Mouse (Mus musculus) intestine, postnatal 0 days (tissue): ENCODE data around the gene Rab31. TPM values are rescaled to one million over a fixed set of nuclear protein-coding genes. Genes with fewer than 3 reads are reported as not detected.

Experiments
- ATAC-seq: fragments of 200-750 bp; cut with Nextera tagmentation; 2 replicates; pipeline ENCODE4 v1.8.0; 2017; ENCODE audit warnings: mild to moderate bottlenecking, moderate TSS enrichment, moderate library complexity
- H3K27ac ChIP-seq: fragments of 300-500 bp; sonication (generic); 2 replicates; pipeline ENCODE4 v1.5.1; 2014; ENCODE audit warnings: mild to moderate bottlenecking, low read depth, low read length, moderate library complexity
- H3K27me3 ChIP-seq: fragments of 300-500 bp; sonication (generic); replicated peaks from 2 replicates; pipeline ENCODE4 v1.6.1; 2014; ENCODE audit warnings: low read length, mixed read lengths; ENCODE audit not compliant: control insufficient read depth, insufficient read depth
- H3K36me3 ChIP-seq: fragments of 300-500 bp; sonication (generic); 2 replicates; pipeline ENCODE4 v1.6.1; 2014; ENCODE audit warnings: mild to moderate bottlenecking, moderate library complexity; ENCODE audit not compliant: control insufficient read depth, insufficient read depth
- H3K4me1 ChIP-seq: fragments of 300-500 bp; sonication (generic); replicated peaks from 2 replicates; pipeline ENCODE4 v1.6.1; 2014; ENCODE audit warnings: antibody characterized with exemption, low read length, mixed read lengths; ENCODE audit not compliant: control insufficient read depth, insufficient read depth
- H3K4me2 ChIP-seq: fragments of 300-500 bp; sonication (generic); replicated peaks from 2 replicates; pipeline ENCODE4 v1.6.1; 2014; ENCODE audit warnings: low read depth, mild to moderate bottlenecking, moderate library complexity
- H3K4me3 ChIP-seq: fragments of 300-500 bp; sonication (generic); 2 replicates; pipeline ENCODE4 v1.5.1; 2014; ENCODE audit warnings: low read depth, low read length
- H3K9ac ChIP-seq: fragments of 300-500 bp; sonication (generic); 2 replicates; pipeline ENCODE4 v1.6.1; 2014; ENCODE audit warnings: mild to moderate bottlenecking, low read depth, low read length
- H3K9me3 ChIP-seq: fragments of 300-500 bp; sonication (generic); 2 replicates; pipeline ENCODE4 v1.6.1; 2016; ENCODE audit warnings: mixed run types; ENCODE audit not compliant: control insufficient read depth
- CTCF ChIP-seq: sonication (generic); IDR thresholded peaks from 2 replicates; pipeline ENCODE4 v1.5.1; 2016; ENCODE audit warnings: low read depth, mild to moderate bottlenecking, control low read depth, antibody characterized with exemption, moderate library complexity
- WGBS: fragments of 180-500 bp; shearing (Covaris S2); extraction: QIAGEN DNeasy Blood & Tissue Kit; methylation state at CpG from one replicate; pipeline ENCODE4 v1.1.7; 2014; 5-methylcytosine and 5-hydroxymethylcytosine counted together
- polyA plus RNA-seq: library from polyadenylated mRNA; unstranded; fragments of >200 nt; fragmentation: Nextera tagmentation; extraction: Ambion mirVana; gene quantifications from 2 replicates; pipeline ENCODE4 v1.2.1, GENCODE M21; 2015

The Rab31 gene
- polyA plus RNA-seq, 1 experiment from 2014 or later: 30.5 TPM

- ATAC-seq: no peak
- Histone ChIP-seq H3K9me3 (no peaks in the 10 kb centered on the region), H3K4me3 (no peak overlapping the region), H3K36me3 (no peaks in the 10 kb centered on the region), H3K4me1 (0 out of 2 replicates have a peak, but pooled peaks cover 6% of the 10 kb centered on the region), H3K4me2 (no peak overlapping the region), H3K27ac (no peak overlapping the region), H3K27me3 (no peaks in the 10 kb centered on the region), H3K9ac (no peak overlapping the region)
- 86% methylated on average over 6 of the region's 6 CpGs for WGBS
- TF ChIP-seq CTCF: no peak
These were observed 146.3 kb downstream of the Rab31 start for GRCm38 (mm10) chr17:65626301-65626700.

- WGBS: 77% methylated on average over 6 of the region's 6 CpGs
- no peak overlapping the region for H3K4me3 ChIP-seq
These were observed 147.0 kb downstream of the Rab31 start for GRCm38 (mm10) chr17:65625563-65625962.

GRCm38 (mm10) chr17:65623130-65623529, 149.4 kb downstream of the Rab31 start:
- no peak overlapping the region for H3K4me3 ChIP-seq
- H3K4me1 ChIP-seq: peaks cover 7% of the 10 kb centered on the region; the same call in 1 of the 2 replicates
- no peak overlapping the region for H3K27ac ChIP-seq
- H3K4me2 ChIP-seq: no peak overlapping the region
- ATAC-seq: peak; percentile 91
- no peaks in the 10 kb centered on the region for H3K27me3 ChIP-seq
- no peaks in the 10 kb centered on the region for H3K9me3 ChIP-seq
- no peak overlapping the region for H3K9ac ChIP-seq
- H3K36me3 ChIP-seq: no peaks in the 10 kb centered on the region
- no peak for TF ChIP-seq CTCF

More at GRCm38 (mm10) chr17:65625563-65625962, 147.0 kb downstream of the Rab31 start:
- ATAC-seq: no peak
- Histone ChIP-seq H3K9me3 (no peaks in the 10 kb centered on the region), H3K27me3 (no peaks in the 10 kb centered on the region), H3K36me3 (no peaks in the 10 kb centered on the region), H3K27ac (no peak overlapping the region), H3K9ac (no peak overlapping the region), H3K4me2 (no peak overlapping the region), H3K4me1 (0 out of 2 replicates have a peak, but pooled peaks cover 6% of the 10 kb centered on the region)
- TF ChIP-seq CTCF: no peak

GRCm38 (mm10) chr17:65618431-65618830, 154.1 kb downstream of the Rab31 start:
- Histone ChIP-seq H3K4me1 (peaks cover 6% of the 10 kb centered on the region; the same call in 1 of the 2 replicates), H3K27ac (peak overlapping the region; percentile 64), H3K9me3 (no peaks in the 10 kb centered on the region), H3K27me3 (no peaks in the 10 kb centered on the region), H3K9ac (no peak overlapping the region), H3K4me3 (no peak overlapping the region), H3K4me2 (no peak overlapping the region), H3K36me3 (no peaks in the 10 kb centered on the region)
- ATAC-seq: no peak
- TF ChIP-seq CTCF: no peak
- 41% methylated on average over 2 of the region's 2 CpGs for WGBS

GRCm38 (mm10) chr17:65615678-65616077, 156.9 kb downstream of the Rab31 start:
- WGBS: 56% methylated on average over 3 of the region's 3 CpGs
- H3K36me3 ChIP-seq: no peaks in the 10 kb centered on the region
- H3K4me3 ChIP-seq: no peak overlapping the region
- peaks cover 6% of the 10 kb centered on the region; the same call in 1 of the 2 replicates for H3K4me1 ChIP-seq
- H3K27me3 ChIP-seq: no peaks in the 10 kb centered on the region
- TF ChIP-seq CTCF: no peak
- ATAC-seq: no peak
- peak overlapping the region; percentile 80 for H3K27ac ChIP-seq
- H3K4me2 ChIP-seq: no peak overlapping the region
- no peaks in the 10 kb centered on the region for H3K9me3 ChIP-seq
- H3K9ac ChIP-seq: no peak overlapping the region

- no peak for TF ChIP-seq CTCF
- H3K9ac ChIP-seq: peak overlapping the region; percentile 98
- peaks cover 6% of the 10 kb centered on the region; the same call in 1 of the 2 replicates for H3K4me1 ChIP-seq
- no peaks in the 10 kb centered on the region for H3K27me3 ChIP-seq
- ATAC-seq: no peak
- H3K27ac ChIP-seq: peak overlapping the region; percentile 97
- H3K36me3 ChIP-seq: no peaks in the 10 kb centered on the region
- H3K9me3 ChIP-seq: no peaks in the 10 kb centered on the region
- 1% methylated on average over 9 of the region's 9 CpGs for WGBS
- peak overlapping the region; percentile 99 for H3K4me3 ChIP-seq
- peak overlapping the region; percentile 72 for H3K4me2 ChIP-seq
These were observed 158.1 kb downstream of the Rab31 start for GRCm38 (mm10) chr17:65614431-65614830.
